Mouse (Mus musculus) myocyte (in vitro differentiated cells): ENCODE measurements around the gene Kmt2e.

Experiments
- MAX ChIP-seq: IDR thresholded peaks from one replicate; pipeline ENCODE4 v1.6.1; 2011; ENCODE audit warnings: low read depth, mild to moderate bottlenecking, control low read depth
- POLR2A ChIP-seq: IDR thresholded peaks from one replicate; pipeline ENCODE4 v1.6.1; 2011; ENCODE audit warnings: low read depth, mild to moderate bottlenecking, control low read depth, moderate library complexity; ENCODE audit not compliant: insufficient read length

DNA sequence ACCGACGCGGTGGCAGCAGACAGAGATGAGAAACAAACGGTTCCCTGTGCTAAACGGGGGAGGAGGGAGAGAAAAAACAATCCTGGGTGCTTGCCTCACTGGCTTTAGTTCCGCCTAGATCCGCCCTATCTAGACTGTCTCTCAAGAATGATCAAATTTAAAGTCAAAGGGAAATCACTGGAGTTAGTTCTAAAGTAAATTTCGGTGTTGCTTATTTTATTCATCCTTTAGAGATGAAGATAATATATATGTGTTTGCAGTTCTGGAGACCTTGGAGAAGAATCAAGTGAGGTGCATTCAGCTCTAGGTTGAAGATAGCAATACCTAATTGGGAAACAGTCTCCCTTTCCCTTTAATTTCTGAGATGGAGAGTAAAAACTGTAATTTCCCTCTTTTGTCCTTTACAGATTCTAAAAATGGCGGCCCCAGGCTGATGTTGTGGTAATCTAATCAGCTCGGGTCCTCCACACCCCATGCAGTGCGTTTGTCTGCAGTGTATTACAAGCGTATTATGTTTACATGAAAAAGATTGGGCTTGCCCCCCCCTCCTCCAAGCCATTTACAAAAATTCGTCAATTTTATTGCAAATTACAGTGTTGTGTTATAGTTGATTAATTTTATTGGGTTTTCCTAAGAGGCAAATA, 1.4 kb downstream of the Kmt2e start:
- TF ChIP-seq POLR2A (no peak), MAX (no peak)
